Mouse (Mus musculus) lung, embryonic 15.5 days (tissue): ENCODE measurements around the gene Elp5. TPM values are rescaled to one million over a fixed set of nuclear protein-coding genes. Genes with fewer than 3 reads are reported as not detected.
A peak's percentile ranks its signal among the peaks of the same experiment; 100 is the strongest.

Experiments
- ATAC-seq: fragments of 200-750 bp; cut with Nextera tagmentation; 2 replicates; pipeline ENCODE4 v1.8.0; 2017; ENCODE audit warnings: moderate number of reproducible peaks, borderline replicate concordance; ENCODE audit not compliant: low FRiP score, low TSS enrichment; ENCODE audit errors: extremely low read depth
- H3K27ac ChIP-seq: fragments of 300-500 bp; sonication (generic); 2 replicates; pipeline ENCODE4 v1.5.1; 2015; ENCODE audit warnings: moderate library complexity, mild to moderate bottlenecking, inconsistent platforms
- H3K27me3 ChIP-seq: fragments of 300-500 bp; sonication (generic); 2 replicates; pipeline ENCODE4 v1.6.1; 2015; ENCODE audit warnings: inconsistent platforms
- H3K36me3 ChIP-seq: fragments of 300-500 bp; sonication (generic); 2 replicates; pipeline ENCODE4 v1.6.1; 2015; ENCODE audit warnings: inconsistent platforms
- H3K4me1 ChIP-seq: fragments of 300-500 bp; sonication (generic); 2 replicates; pipeline ENCODE4 v1.6.1; 2015; ENCODE audit warnings: inconsistent platforms
- H3K4me2 ChIP-seq: fragments of 300-500 bp; sonication (generic); 2 replicates; pipeline ENCODE4 v1.6.1; 2015; ENCODE audit warnings: inconsistent platforms, mild to moderate bottlenecking, moderate library complexity
- H3K4me3 ChIP-seq: fragments of 300-500 bp; sonication (generic); 2 replicates; pipeline ENCODE4 v1.5.1; 2015; ENCODE audit warnings: mild to moderate bottlenecking, inconsistent platforms
- H3K9ac ChIP-seq: fragments of 300-500 bp; sonication (generic); 2 replicates; pipeline ENCODE4 v1.6.1; 2015; ENCODE audit warnings: inconsistent platforms
- H3K9me3 ChIP-seq: fragments of 300-500 bp; sonication (generic); 2 replicates; pipeline ENCODE4 v1.6.1; 2016; ENCODE audit warnings: inconsistent platforms
- WGBS: fragments of 180-500 bp; shearing (Covaris S2); methylation state at CpG from one replicate; pipeline ENCODE4 v1.1.7; 2015; 5-methylcytosine and 5-hydroxymethylcytosine counted together
- microRNA counts: library from miRNA; unstranded; fragments of <30 nt; microRNA quantifications from one replicate; lab custom pipeline; 2016
- microRNA-seq: library from miRNA; unstranded; fragments of <30 nt; microRNA quantifications from one replicate; pipeline ENCODE4, GENCODE M21; 2016
- polyA plus RNA-seq: library from polyadenylated mRNA; unstranded; fragments of >200 nt; fragmentation: Nextera tagmentation; extraction: Ambion mirVana; gene quantifications from 2 replicates; pipeline ENCODE4 v1.2.1, GENCODE M21; 2015

Elp5 gene
- polyA plus RNA-seq, 1 experiment from 2014 or later = 106 TPM

DNA sequence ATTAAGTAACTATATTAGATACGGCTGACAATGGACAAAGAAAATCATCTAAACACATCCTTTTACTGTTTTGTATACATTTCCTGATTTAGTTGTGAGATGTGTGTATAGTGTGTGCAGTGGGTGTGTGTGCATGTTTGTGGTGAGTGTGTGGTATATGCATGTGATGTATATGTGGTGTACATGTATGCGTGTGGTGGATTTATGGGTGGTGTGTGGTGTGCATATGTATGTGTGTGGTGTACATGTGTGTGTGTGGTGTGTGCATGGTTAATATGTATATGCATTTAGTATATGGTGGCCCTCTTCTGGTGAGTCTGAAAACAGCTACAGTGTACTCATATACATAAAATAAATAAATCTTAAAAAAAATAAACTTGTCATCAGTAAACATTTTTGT is 54.8 kb downstream of the Elp5 start:
- no peak for ATAC-seq
- no peak overlapping the region for H3K9ac ChIP-seq

DNA sequence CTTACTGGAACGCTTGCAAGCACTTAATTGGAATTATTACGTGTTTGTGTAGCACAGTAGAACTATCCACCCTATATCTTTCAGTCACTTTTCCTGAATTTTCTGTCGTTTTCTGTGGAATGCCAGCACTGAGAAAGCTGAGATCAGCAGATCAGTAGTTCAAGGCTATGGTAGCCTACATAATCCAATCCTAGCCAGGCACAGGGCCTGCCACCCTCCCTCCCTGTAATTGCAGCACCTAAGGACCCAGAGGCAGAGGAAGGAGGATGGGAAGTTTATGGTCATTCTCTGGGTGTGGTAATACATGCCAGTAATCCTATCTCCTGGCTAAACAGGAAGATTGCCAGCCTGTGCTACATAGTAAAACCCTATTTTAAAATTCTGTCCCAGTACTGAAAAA is 59.5 kb downstream of the Elp5 start:
- Histone ChIP-seq H3K9me3 (no peaks in the 10 kb centered on the region), H3K4me2 (peak overlapping the region; percentile 53; the same call in 1 of the 2 replicates), H3K36me3 (peaks cover 14% of the 10 kb centered on the region), H3K27me3 (no peaks in the 10 kb centered on the region), H3K27ac (peak overlapping the region; percentile 98; the same call in 1 of the 2 replicates), H3K4me1 (peaks cover 21% of the 10 kb centered on the region), H3K4me3 (no peak overlapping the region), H3K9ac (0 out of 2 replicates have a peak overlapping the region, but pooled peaks have one; percentile 57)
- WGBS = 61% methylated on average over 3 of the region's 3 CpGs
- no peak for ATAC-seq

More for the DNA sequence above, 54.8 kb downstream of the Elp5 start:
- Histone ChIP-seq H3K27me3 (no peaks in the 10 kb centered on the region), H3K36me3 (no peaks in the 10 kb centered on the region), H3K4me3 (no peak overlapping the region), H3K27ac (no peak overlapping the region), H3K9me3 (no peaks in the 10 kb centered on the region), H3K4me2 (no peak overlapping the region), H3K4me1 (peaks cover 5% of the 10 kb centered on the region; the same call in 1 of the 2 replicates)
- WGBS = 92% methylated on average over 2 of the region's 2 CpGs

DNA sequence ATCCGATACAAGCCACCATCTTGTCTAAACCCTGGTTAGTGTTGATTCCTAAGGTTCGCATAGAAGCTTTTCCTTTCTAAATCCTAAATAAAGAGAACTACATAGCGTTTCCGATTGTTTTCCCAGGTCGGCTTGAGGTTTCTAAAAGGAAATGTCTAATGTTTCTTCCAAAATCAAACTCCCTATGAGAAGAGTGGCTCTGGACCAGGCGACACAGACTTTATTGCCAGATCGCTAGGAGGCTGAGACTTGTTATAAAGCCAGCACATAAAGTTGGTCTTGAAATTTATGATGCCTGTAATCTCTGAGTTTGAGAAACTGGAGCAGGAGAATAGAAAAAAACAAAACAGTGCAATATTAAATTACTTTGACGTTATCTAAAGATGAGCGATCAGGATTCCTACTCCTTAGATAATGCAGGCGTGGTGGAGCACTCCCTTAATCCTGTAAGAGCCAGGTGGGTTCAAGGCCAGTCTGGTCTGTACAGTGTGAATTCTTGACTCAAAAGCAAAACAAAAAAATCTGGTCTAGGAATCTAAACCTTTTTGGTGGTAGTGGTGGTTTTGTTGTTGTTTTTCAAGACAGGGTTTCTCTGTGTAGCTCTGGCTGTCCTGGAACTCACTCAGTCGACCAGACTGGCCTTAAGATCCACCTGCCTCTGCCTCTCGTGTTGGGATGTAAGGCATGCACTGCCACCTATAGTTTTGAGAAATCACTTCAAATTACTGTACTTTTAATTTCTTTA is 60.1 kb downstream of the Elp5 start:
- H3K36me3 ChIP-seq = peaks cover 20% of the 10 kb centered on the region
- no peak for ATAC-seq
- peak overlapping the region; percentile 53 for H3K4me2 ChIP-seq
- H3K4me1 ChIP-seq = peaks cover 21% of the 10 kb centered on the region
- peak overlapping the region; percentile 57 for H3K9ac ChIP-seq
- WGBS = 2% methylated on average over 12 of the region's 12 CpGs
- peak overlapping the region; percentile 98 for H3K27ac ChIP-seq
- no peaks in the 10 kb centered on the region for H3K9me3 ChIP-seq
- no peaks in the 10 kb centered on the region for H3K27me3 ChIP-seq
- peak overlapping the region; percentile 93 for H3K4me3 ChIP-seq

DNA sequence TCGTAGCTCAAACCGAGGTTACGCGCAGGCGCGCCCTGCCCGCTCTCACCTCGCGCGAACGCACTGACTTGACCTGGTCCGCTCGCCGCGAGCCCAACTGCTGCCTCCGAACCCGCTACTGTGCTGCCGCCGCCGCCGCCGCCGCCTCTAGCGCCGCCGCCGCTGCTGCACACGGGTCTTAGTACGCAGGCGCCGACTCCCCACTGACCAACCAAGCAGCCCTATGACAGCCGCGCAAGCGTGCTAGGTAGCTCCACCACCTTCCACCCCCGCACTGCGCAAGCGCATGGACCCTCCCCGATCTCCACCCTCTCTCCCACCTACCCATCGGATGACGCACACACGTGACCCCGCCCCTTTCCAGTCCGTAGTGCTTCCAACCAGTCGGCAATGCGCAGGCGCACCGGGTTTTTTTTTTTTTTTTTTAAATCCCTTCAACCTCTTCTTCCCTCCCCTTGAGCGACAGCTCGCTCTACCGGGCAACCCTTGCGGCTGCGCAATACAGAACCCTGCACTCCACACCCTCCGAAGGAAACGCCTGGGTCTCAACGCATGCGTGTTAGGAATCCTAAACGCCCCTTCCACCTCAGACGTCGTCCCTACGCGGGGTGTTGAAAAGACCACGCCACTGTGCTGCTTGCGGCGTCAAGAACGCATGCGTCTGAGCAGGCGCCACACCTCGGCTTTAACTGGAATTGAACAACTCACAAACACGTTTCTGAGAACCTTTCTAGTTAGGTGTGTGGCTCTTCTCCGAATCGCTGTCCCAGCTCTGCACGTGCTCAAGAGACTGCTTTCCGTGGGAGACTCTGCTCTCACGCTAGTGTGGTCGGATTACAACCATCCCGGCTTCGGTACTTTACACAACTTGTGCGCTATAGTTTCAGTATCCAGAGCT is 61.0 kb downstream of the Elp5 start, which contains the start of gene Eif5a:
Eif5a (minus strand) TSS at position 845 of the 898 bp plus-strand sequence.
- H3K9ac ChIP-seq = peak within 1 kb of the TSS; percentile 96
- peak within 1 kb of the TSS; percentile 93 for H3K4me3 ChIP-seq
- peaks cover 22% of the 10 kb centered on the region for H3K4me1 ChIP-seq
- under 1% methylated on average over 78 of the region's 78 CpGs for WGBS
- H3K9me3 ChIP-seq = no peaks in the 10 kb centered on the region
- ATAC-seq = peak; percentile 96
- peak within 1 kb of the TSS; percentile 98 for H3K27ac ChIP-seq
- H3K27me3 ChIP-seq = no peaks in the 10 kb centered on the region
- H3K4me2 ChIP-seq = peak within 1 kb of the TSS; percentile 79
- peaks cover 28% of the 10 kb centered on the region for H3K36me3 ChIP-seq

DNA sequence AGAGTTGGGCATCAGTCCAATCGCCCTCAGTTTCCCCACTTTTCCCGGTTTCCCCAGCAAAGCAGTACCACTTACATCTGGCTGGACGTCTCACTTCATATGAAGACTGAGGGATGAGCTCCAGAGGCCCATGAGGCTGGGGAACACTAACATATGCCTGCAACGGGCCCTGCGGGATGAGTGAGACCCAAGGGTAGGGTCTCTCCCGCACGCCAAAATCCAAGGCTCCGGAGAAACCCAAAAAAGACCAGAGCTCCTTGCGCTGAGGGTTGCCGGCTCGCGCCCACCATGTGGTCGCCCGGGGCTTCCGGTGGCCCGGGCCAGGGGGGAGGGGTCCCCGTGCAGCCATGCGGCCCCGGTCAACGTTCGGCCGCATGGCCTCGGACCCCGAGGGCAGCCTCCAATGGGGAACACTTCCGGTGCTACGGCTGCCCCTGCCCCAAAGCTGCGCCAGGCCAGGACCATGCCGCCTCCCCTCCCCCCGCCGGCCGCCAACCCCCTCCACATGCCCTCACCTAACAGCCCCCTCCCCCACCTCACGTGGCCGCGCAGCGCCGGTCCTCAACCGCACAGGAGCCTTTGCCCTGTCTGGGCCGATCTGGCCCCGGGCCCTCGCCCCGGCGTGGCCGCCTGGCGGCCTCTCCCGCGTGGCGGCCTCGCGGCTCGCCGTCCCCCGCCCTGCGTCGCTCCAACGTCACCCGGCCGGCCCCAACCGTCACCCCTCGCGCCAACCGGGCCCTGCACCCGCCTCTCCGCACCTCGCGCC is 61.9 kb downstream of the Elp5 start:
- Histone ChIP-seq H3K4me3 (peak overlapping the region; percentile 93), H3K27me3 (no peaks in the 10 kb centered on the region), H3K4me1 (peaks cover 31% of the 10 kb centered on the region), H3K36me3 (peaks cover 37% of the 10 kb centered on the region), H3K27ac (peak overlapping the region; percentile 96), H3K9ac (peak overlapping the region; percentile 96), H3K4me2 (peak overlapping the region; percentile 79), H3K9me3 (no peaks in the 10 kb centered on the region)
- under 1% methylated on average over 47 of the region's 65 CpGs for WGBS
- peak; percentile 7 for ATAC-seq

DNA sequence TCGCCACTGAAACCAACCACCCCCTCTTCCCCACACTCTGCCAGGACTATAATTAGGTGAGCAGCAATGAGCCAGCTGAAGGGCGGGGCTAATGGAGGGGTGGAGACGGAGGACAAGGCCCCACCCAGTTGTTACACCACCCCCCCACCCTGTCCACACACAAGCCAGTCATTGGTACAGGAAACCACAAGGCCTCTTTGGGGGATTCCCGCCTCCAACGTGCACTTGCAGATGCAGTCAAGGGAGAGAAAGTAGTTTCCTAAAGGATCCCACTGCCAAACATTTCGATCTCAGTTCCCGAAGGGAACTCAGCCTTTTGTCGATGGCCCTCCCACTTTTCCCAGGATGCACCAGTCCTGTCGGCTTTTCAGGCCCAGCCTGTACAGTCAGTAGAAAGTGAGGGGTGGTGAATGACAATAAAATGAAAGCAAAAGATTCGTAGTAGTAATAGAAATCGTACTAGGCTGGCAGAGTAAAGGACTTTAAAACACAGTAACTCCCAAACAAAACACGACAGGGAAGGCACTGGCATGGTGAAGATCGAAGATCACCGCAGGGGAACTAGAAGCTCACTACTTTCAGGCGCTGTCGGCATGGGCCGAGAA is 62.6 kb downstream of the Elp5 start:
- Histone ChIP-seq H3K36me3 (peaks cover 44% of the 10 kb centered on the region), H3K9me3 (no peaks in the 10 kb centered on the region), H3K9ac (peak overlapping the region; percentile 96), H3K27ac (peak overlapping the region; percentile 96), H3K4me1 (peaks cover 38% of the 10 kb centered on the region), H3K27me3 (no peaks in the 10 kb centered on the region), H3K4me2 (peak overlapping the region; percentile 79), H3K4me3 (peak overlapping the region; percentile 93)
- 0% methylated on average over 17 of the region's 17 CpGs for WGBS
- no peak; the same call in 1 of the 2 replicates for ATAC-seq

DNA sequence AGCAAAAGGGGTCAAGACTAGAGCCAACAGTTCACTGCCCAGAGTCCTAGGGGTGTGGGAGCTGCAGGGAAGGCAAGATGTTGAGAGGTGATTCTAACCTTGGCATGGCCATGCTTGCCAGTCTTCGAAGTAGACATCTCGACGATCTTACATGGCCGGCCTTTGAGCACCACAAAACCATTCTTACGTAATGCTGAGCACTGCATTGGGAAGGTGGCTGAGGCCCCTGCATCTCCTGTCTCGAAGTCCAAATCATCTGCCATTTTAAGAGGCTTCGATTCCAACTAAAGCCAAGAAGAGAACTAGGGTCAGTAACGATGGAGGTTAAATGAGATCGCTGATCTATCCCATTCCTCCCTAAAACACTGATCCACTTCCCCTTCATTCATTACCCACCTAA is 63.3 kb downstream of the Elp5 start:
- no peak for ATAC-seq
- 74% methylated on average over 9 of the region's 9 CpGs for WGBS

More for the DNA sequence above, 63.3 kb downstream of the Elp5 start:
- Histone ChIP-seq H3K4me1 (peaks cover 42% of the 10 kb centered on the region), H3K4me2 (peak overlapping the region; percentile 79), H3K27ac (peak overlapping the region; percentile 96), H3K4me3 (peak overlapping the region; percentile 93), H3K27me3 (no peaks in the 10 kb centered on the region), H3K36me3 (peaks cover 45% of the 10 kb centered on the region), H3K9ac (peak overlapping the region; percentile 96; the same call in 1 of the 2 replicates), H3K9me3 (no peaks in the 10 kb centered on the region)

MicroRNAs encoded within 50 kb of the gene (microRNA counts, 519-probe panel; counts per million panel counts)
- microRNA mmu-miR-324-3p (lab: Ali Mortazavi, UCI) = 19.7 counts per million
- microRNA mmu-miR-324-5p (lab: Ali Mortazavi, UCI) = 2,537 counts per million, percentile 54 among the panel's probes with 10 or more counts

Small RNA genes within 50 kb of the gene (microRNA-seq; reads per million reads assigned to microRNA genes)
- gene Gm44349 = not detected
- 2,464 reads per million, percentile 84 among the genes with 10 or more reads in this experiment for gene Mir324

Other genes with a start within 250 kb of the Elp5 start
- gene Polr2a, start 223.9 kb downstream of the Elp5 start, polyA plus RNA-seq = 26.7 and 31.6 TPM in 2 replicates
- gene Slc35g3, start 220.5 kb downstream of the Elp5 start, polyA plus RNA-seq = 0.19 and 0.26 TPM in 2 replicates
- gene Zbtb4, start 216.6 kb downstream of the Elp5 start, polyA plus RNA-seq = 2.6 and 3.0 TPM in 2 replicates
- 15.7 and 15.8 TPM in 2 replicates for gene Chrnb1, start 186.6 kb downstream of the Elp5 start, polyA plus RNA-seq
- gene Fgf11, start 180.7 kb downstream of the Elp5 start, polyA plus RNA-seq = 1.2 and 1.3 TPM in 2 replicates
- 6.3 and 7.3 TPM in 2 replicates for gene Tmem102, start 176.9 kb downstream of the Elp5 start, polyA plus RNA-seq
- gene Gm39566, start 167.2 kb downstream of the Elp5 start, polyA plus RNA-seq = not detected in 2 replicates
- gene Spem2, start 164.1 kb downstream of the Elp5 start, polyA plus RNA-seq = not detected in 2 replicates
- not detected in 2 replicates for gene Spem1, start 160.3 kb downstream of the Elp5 start, polyA plus RNA-seq
- 5.5 and 6.5 TPM in 2 replicates for gene Nlgn2, start 144.7 kb downstream of the Elp5 start, polyA plus RNA-seq
- gene Tmem256, start 144.0 kb downstream of the Elp5 start, polyA plus RNA-seq = 434 and 473 TPM in 2 replicates
- 110 and 119 TPM in 2 replicates for gene Plscr3, start 136.1 kb downstream of the Elp5 start, polyA plus RNA-seq
- gene Tnk1, start 123.8 kb downstream of the Elp5 start, polyA plus RNA-seq = 9.2 and 9.6 TPM in 2 replicates
- not detected in 2 replicates for gene Tmem95, start 104.5 kb downstream of the Elp5 start, polyA plus RNA-seq
- gene Kctd11, start 101.1 kb downstream of the Elp5 start, polyA plus RNA-seq = 8.1 and 8.6 TPM in 2 replicates
- 1.4 and 5.0 TPM in 2 replicates for gene Acap1, start 87.0 kb downstream of the Elp5 start, polyA plus RNA-seq
- gene 2810408A11Rik, start 81.5 kb downstream of the Elp5 start, polyA plus RNA-seq = 11.9 and 13.0 TPM in 2 replicates
- 7.1 and 8.0 TPM in 2 replicates for gene Neurl4, start 81.4 kb downstream of the Elp5 start, polyA plus RNA-seq
- 81.7 and 82.2 TPM in 2 replicates for gene Gps2, start 68.6 kb downstream of the Elp5 start, polyA plus RNA-seq
- 1,673 and 1,693 TPM in 2 replicates for gene Eif5a, start 60.6 kb downstream of the Elp5 start, polyA plus RNA-seq
- 2.8 and 3.0 TPM in 2 replicates for gene Ybx2, start 46.7 kb downstream of the Elp5 start, polyA plus RNA-seq
- gene Slc2a4, start 34.3 kb downstream of the Elp5 start, polyA plus RNA-seq = 18.0 and 20.6 TPM in 2 replicates
- 154 and 170 TPM in 2 replicates for gene Cldn7, start 17.7 kb downstream of the Elp5 start, polyA plus RNA-seq
- 22.3 and 25.4 TPM in 2 replicates for gene Ctdnep1, start 1.4 kb downstream of the Elp5 start, polyA plus RNA-seq
- gene Gabarap, start 8.6 kb upstream of the Elp5 start, polyA plus RNA-seq = 453 and 455 TPM in 2 replicates
- gene Phf23, start 13.3 kb upstream of the Elp5 start, polyA plus RNA-seq = 75.0 and 78.2 TPM in 2 replicates
- 34.7 and 40.3 TPM in 2 replicates for gene Dvl2, start 18.1 kb upstream of the Elp5 start, polyA plus RNA-seq
- gene Acadvl, start 32.9 kb upstream of the Elp5 start, polyA plus RNA-seq = 73.9 and 81.3 TPM in 2 replicates
- gene Dlg4, start 34.4 kb upstream of the Elp5 start, polyA plus RNA-seq = 5.6 and 5.9 TPM in 2 replicates
- 0.23 and 0.29 TPM in 2 replicates for gene Asgr1, start 71.6 kb upstream of the Elp5 start, polyA plus RNA-seq
- 0.19 and 0.47 TPM in 2 replicates for gene Asgr2, start 110.1 kb upstream of the Elp5 start, polyA plus RNA-seq
- gene Mgl2, start 147.8 kb upstream of the Elp5 start, polyA plus RNA-seq = 3.9 and 4.3 TPM in 2 replicates
- 0.65 and 1.2 TPM in 2 replicates for gene Clec10a, start 173.7 kb upstream of the Elp5 start, polyA plus RNA-seq
- 0.79 and 1.1 TPM in 2 replicates for gene Slc16a11, start 230.2 kb upstream of the Elp5 start, polyA plus RNA-seq
- 5.5 and 6.0 TPM in 2 replicates for gene Slc16a13, start 238.5 kb upstream of the Elp5 start, polyA plus RNA-seq
- gene Bcl6b, start 247.3 kb upstream of the Elp5 start, polyA plus RNA-seq = 30.2 and 33.9 TPM in 2 replicates